Mouse (Mus musculus) hindbrain, postnatal 0 days (tissue): ENCODE measurements around the gene Pole2. TPM values are rescaled to one million over a fixed set of nuclear protein-coding genes. Genes with fewer than 3 reads are reported as not detected.

Source experiments
- ATAC-seq: fragments of 200-750 bp; cut with Nextera tagmentation; 2 replicates; pipeline ENCODE4 v1.8.0; 2017; ENCODE audit warnings: mild to moderate bottlenecking, moderate TSS enrichment, moderate library complexity
- DNase-seq: peaks from one replicate; pipeline ENCODE4 v3.0.0-alpha.2; 2015; ENCODE audit warnings: low spot score
- H3K27ac ChIP-seq: fragments of 300-500 bp; sonication (generic); 2 replicates; pipeline ENCODE4 v1.5.1; 2014; ENCODE audit warnings: mild to moderate bottlenecking
- H3K27me3 ChIP-seq: fragments of 300-500 bp; sonication (generic); 2 replicates; pipeline ENCODE4 v1.6.1; 2014; ENCODE audit warnings: low read length, mixed read lengths; ENCODE audit not compliant: insufficient read depth
- H3K36me3 ChIP-seq: fragments of 300-500 bp; sonication (generic); 2 replicates; pipeline ENCODE4 v1.6.1; 2014; ENCODE audit warnings: low read length, mixed read lengths; ENCODE audit not compliant: insufficient read depth
- H3K4me1 ChIP-seq: fragments of 300-500 bp; sonication (generic); 2 replicates; pipeline ENCODE4 v1.6.1; 2014; ENCODE audit warnings: antibody characterized with exemption, low read length, mixed read lengths; ENCODE audit not compliant: insufficient read depth
- H3K4me2 ChIP-seq: fragments of 300-500 bp; sonication (generic); 2 replicates; pipeline ENCODE4 v1.6.1; 2014; ENCODE audit warnings: low read depth, mild to moderate bottlenecking, low read length, moderate library complexity, mixed read lengths
- H3K4me3 ChIP-seq: fragments of 300-500 bp; sonication (generic); 2 replicates; pipeline ENCODE4 v1.5.1; 2014; ENCODE audit warnings: low read length
- H3K9ac ChIP-seq: fragments of 300-500 bp; sonication (generic); replicated peaks from 2 replicates; pipeline ENCODE4 v1.6.1; 2014; ENCODE audit warnings: mild to moderate bottlenecking, low read length, moderate library complexity, mixed read lengths
- H3K9me3 ChIP-seq: fragments of 300-500 bp; sonication (generic); 2 replicates; pipeline ENCODE4 v1.6.1; 2016; ENCODE audit warnings: low read length, mixed read lengths
- CTCF ChIP-seq: IDR thresholded peaks from 2 replicates; pipeline ENCODE4 v1.5.1; 2016; ENCODE audit warnings: antibody characterized with exemption, control low read depth, low read depth
- WGBS: fragments of 180-500 bp; shearing (Covaris S2); extraction: QIAGEN DNeasy Blood & Tissue Kit; methylation state at CpG from one replicate; pipeline ENCODE4 v1.1.7; 2014; 5-methylcytosine and 5-hydroxymethylcytosine counted together
- polyA plus RNA-seq: library from polyadenylated mRNA; unstranded; fragments of >200 nt; fragmentation: Nextera tagmentation; extraction: Ambion mirVana; gene quantifications from 2 replicates; pipeline ENCODE4 v1.2.1, GENCODE M21; 2015
- total RNA-seq: library from RNA; depleted of rRNA; stranded (reverse); fragments of >200 nt; gene quantifications from 2 replicates; pipeline ENCODE4 v1.2.3, GENCODE M21; 2014

Pole2 gene
- total and polyA plus RNA-seq, 2 experiments from 2014 or later = 3.1 to 4.4 TPM

GRCm38 (mm10) chr12:69198985-69199384 lies 29.0 kb downstream of the Pole2 start:
- H3K9me3 ChIP-seq = no peaks in the 10 kb centered on the region
- peaks cover 10% of the 10 kb centered on the region; the same call in 1 of the 2 replicates for H3K4me1 ChIP-seq
- no peak for TF ChIP-seq CTCF
- H3K36me3 ChIP-seq = 0 out of 2 replicates have a peak, but pooled peaks cover 3% of the 10 kb centered on the region
- ATAC-seq (no peak), DNase-seq (no peak)
- H3K9ac ChIP-seq = no peak overlapping the region
- no peaks in the 10 kb centered on the region for H3K27me3 ChIP-seq
- H3K4me3 ChIP-seq = no peak overlapping the region
- H3K27ac ChIP-seq = no peak overlapping the region
- peak overlapping the region; percentile 67; the same call in 1 of the 2 replicates for H3K4me2 ChIP-seq

GRCm38 (mm10) chr12:69198164-69198535 lies 29.8 kb downstream of the Pole2 start, which contains the start of gene Dnaaf2:
TSS of gene Dnaaf2 (minus strand) at chr12:69198429.
- no peaks in the 10 kb centered on the region for H3K9me3 ChIP-seq
- DNase-seq = peak; percentile 80
- 0 out of 2 replicates have a peak, but pooled peaks cover 3% of the 10 kb centered on the region for H3K36me3 ChIP-seq
- ATAC-seq = peak; percentile 49
- WGBS = under 1% methylated on average over 18 of the region's 18 CpGs
- peaks cover 10% of the 10 kb centered on the region; the same call in 1 of the 2 replicates for H3K4me1 ChIP-seq
- H3K27ac ChIP-seq = peak within 1 kb of the TSS; percentile 92
- peak within 1 kb of the TSS; percentile 95 for H3K4me3 ChIP-seq
- TF ChIP-seq CTCF = no peak
- H3K27me3 ChIP-seq = no peaks in the 10 kb centered on the region
- peak within 1 kb of the TSS; percentile 92 for H3K9ac ChIP-seq
- H3K4me2 ChIP-seq = peak within 1 kb of the TSS; percentile 67

DNA sequence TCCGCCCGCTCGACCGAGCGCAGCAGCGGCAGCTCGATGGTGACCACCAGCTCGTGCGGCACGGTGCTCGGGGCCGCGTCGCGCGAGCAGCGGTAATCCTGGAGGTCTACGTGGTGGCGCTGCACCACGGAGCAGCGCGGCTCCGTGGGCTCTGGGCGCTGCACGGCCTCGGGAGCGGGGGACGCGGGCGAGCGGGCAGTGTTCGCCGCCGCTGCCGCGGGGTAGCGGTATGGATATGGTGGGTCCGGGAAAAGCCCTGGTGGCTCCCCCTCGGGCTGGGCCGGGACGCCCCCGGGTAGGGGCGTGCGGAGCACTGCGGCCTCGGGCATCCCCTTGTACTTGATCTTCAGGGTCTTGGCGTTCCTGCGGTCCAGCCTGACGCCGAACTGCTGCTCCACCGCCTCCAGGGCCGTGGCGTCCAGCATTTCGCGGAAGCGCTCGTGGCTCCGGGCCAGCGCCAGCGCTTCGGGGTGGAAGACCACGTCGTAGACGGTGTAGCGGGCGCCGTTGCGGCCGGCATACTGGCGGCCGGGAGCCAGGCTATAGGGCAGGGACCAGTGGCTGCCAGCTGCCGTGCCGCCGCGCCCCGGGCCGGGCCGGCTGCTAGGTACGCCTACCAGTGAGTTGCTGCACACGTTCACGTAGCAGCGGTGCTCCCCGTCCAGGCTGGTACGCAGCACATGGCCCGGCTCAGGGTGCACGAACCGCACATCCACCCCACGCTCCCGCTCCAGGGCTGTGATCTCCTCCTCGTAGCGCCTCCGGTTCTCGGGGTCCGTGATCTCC lies 30.4 kb downstream of the Pole2 start:
- H3K4me3 ChIP-seq = peak overlapping the region; percentile 95
- peak; percentile 57 for DNase-seq

GRCm38 (mm10) chr12:69196444-69197377 lies 31.3 kb downstream of the Pole2 start, which contains the start of gene Gm49383:
TSS of gene Gm49383 (minus strand) at chr12:69197104.
- H3K9ac ChIP-seq = peak within 1 kb of the TSS; percentile 92
- H3K4me2 ChIP-seq = peak within 1 kb of the TSS; percentile 67
- WGBS = under 1% methylated on average over 75 of the region's 75 CpGs
- no peaks in the 10 kb centered on the region for H3K9me3 ChIP-seq
- peak within 1 kb of the TSS; percentile 95 for H3K4me3 ChIP-seq
- DNase-seq (peak; percentile 93), ATAC-seq (peak; percentile 80)
- no peaks in the 10 kb centered on the region for H3K36me3 ChIP-seq
- H3K27ac ChIP-seq = peak within 1 kb of the TSS; percentile 92
- H3K27me3 ChIP-seq = no peaks in the 10 kb centered on the region
- no peak for TF ChIP-seq CTCF
- H3K4me1 ChIP-seq = peaks cover 10% of the 10 kb centered on the region; the same call in 1 of the 2 replicates

More for the DNA sequence above, 30.4 kb downstream of the Pole2 start:
- peak; percentile 80 for ATAC-seq
- Histone ChIP-seq H3K27ac (peak overlapping the region; percentile 92), H3K4me2 (peak overlapping the region; percentile 67), H3K27me3 (no peaks in the 10 kb centered on the region), H3K9me3 (no peaks in the 10 kb centered on the region), H3K4me1 (peaks cover 10% of the 10 kb centered on the region; the same call in 1 of the 2 replicates), H3K36me3 (0 out of 2 replicates have a peak, but pooled peaks cover 3% of the 10 kb centered on the region), H3K9ac (peak overlapping the region; percentile 92)
- under 1% methylated on average over 80 of the region's 94 CpGs for WGBS
- TF ChIP-seq CTCF = no peak; the same call in 1 of the 2 replicates

DNA sequence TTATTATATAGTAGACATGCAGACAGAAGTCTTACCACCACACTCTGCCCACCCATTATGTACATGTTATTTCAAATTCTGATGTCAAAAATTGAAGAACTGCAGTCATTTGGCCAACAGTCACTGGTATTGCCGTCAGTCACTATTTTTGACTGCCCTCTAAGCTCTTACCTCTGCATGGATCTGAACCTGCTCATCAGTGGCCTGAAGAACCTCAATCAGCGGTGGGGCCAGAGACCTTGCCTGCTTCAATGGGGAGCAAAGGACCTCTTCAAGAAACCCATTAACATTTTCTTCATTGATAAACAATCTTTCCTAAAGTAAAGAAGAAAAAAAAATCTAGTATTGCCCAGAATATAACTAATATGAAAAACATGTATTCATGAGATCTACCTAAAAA lies 35.4 kb downstream of the Pole2 start:
- no peaks in the 10 kb centered on the region for H3K9me3 ChIP-seq
- no peak overlapping the region for H3K4me2 ChIP-seq
- no peak overlapping the region for H3K27ac ChIP-seq
- 97% methylated on average over 2 of the region's 2 CpGs for WGBS
- H3K36me3 ChIP-seq = peaks cover 4% of the 10 kb centered on the region; the same call in 1 of the 2 replicates
- ATAC-seq (no peak), DNase-seq (no peak)
- no peaks in the 10 kb centered on the region for H3K27me3 ChIP-seq
- H3K9ac ChIP-seq = no peak overlapping the region
- no peaks in the 10 kb centered on the region; the same call in 1 of the 2 replicates for H3K4me1 ChIP-seq
- H3K4me3 ChIP-seq = no peak overlapping the region
- TF ChIP-seq CTCF = no peak

DNA sequence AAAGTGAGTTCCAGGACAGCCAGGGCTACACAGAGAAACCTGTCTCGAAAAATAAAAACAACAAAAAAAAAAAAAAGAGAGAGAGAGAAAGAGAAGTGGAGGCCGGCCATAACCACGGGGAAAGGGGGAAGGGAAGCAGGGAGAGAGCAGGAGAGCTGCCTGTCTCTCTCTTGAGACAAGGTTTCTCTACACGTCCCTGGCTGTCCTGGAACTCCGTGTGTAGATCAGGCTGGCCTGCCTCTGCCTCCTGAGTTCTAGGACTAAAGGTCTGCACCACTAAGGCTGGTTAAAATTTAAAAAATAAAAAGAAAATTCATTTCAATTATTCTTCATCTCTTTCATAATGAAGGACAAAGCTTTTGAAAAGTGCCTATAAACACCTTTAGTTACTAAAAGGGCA lies 36.6 kb downstream of the Pole2 start:
- H3K36me3 ChIP-seq = peaks cover 4% of the 10 kb centered on the region; the same call in 1 of the 2 replicates
- H3K4me1 ChIP-seq = no peaks in the 10 kb centered on the region; the same call in 1 of the 2 replicates
- H3K9me3 ChIP-seq = no peaks in the 10 kb centered on the region
- no peak overlapping the region for H3K27ac ChIP-seq
- no peak for TF ChIP-seq CTCF
- WGBS = 95% methylated on average over 5 of the region's 5 CpGs
- no peak for DNase-seq
- no peak for ATAC-seq
- no peaks in the 10 kb centered on the region for H3K27me3 ChIP-seq
- H3K4me2 ChIP-seq = no peak overlapping the region
- no peak overlapping the region for H3K4me3 ChIP-seq
- H3K9ac ChIP-seq = no peak overlapping the region
